Mouse (Mus musculus) erythroblast, embryonic 14.5 days (primary cell): ENCODE measurements at regions not wholly inside any gene's neighbourhood (a gene's known extent, or its start where the extent isn't known, plus 50 kb on each side); places are given as distances from the start of the nearest gene placed in this dataset.

Source experiments
- H3K27me3 ChIP-seq: 2 replicates; pipeline ENCODE4 v1.6.1; 2012; ENCODE audit warnings: inconsistent platforms; ENCODE audit not compliant: control insufficient read depth
- H3K36me3 ChIP-seq: 2 replicates; pipeline ENCODE4 v1.6.1; 2012; ENCODE audit warnings: mild to moderate bottlenecking, inconsistent platforms; ENCODE audit not compliant: control insufficient read depth
- H3K4me1 ChIP-seq: 2 replicates; pipeline ENCODE4 v1.6.1; 2012; ENCODE audit warnings: inconsistent platforms; ENCODE audit not compliant: control insufficient read depth
- H3K4me3 ChIP-seq: replicated peaks from 2 replicates; pipeline ENCODE3; 2012; ENCODE audit warnings: moderate library complexity, mild to moderate bottlenecking, inconsistent platforms
- H3K9me3 ChIP-seq: 2 replicates; pipeline ENCODE4 v1.6.1; 2012; ENCODE audit warnings: low read length, inconsistent platforms, mixed read lengths; ENCODE audit not compliant: control insufficient read depth
- GATA1 ChIP-seq: IDR thresholded peaks from 2 replicates; pipeline ENCODE4 v1.6.1; 2012; ENCODE audit warnings: low read length, inconsistent platforms, mixed read lengths
- TAL1 ChIP-seq: IDR thresholded peaks from 3 replicates; pipeline ENCODE4 v1.6.1; 2012; ENCODE audit warnings: low read length, inconsistent platforms, mixed read lengths

- TF ChIP-seq TAL1 (no peak), GATA1 (no peak)
- Histone ChIP-seq H3K9me3 (no peaks in the 10 kb centered on the region), H3K4me3 (no peak overlapping the region), H3K4me1 (no peaks in the 10 kb centered on the region), H3K27me3 (no peaks in the 10 kb centered on the region), H3K36me3 (no peaks in the 10 kb centered on the region)
Measured at GRCm38 (mm10) chr14:46706462-46706861, 53.9 kb upstream of the Cdkn3 start.

GRCm38 (mm10) chr14:46704316-46704751 lies 56.0 kb upstream of the Cdkn3 start:
- Histone ChIP-seq H3K4me3 (no peak overlapping the region), H3K4me1 (no peaks in the 10 kb centered on the region), H3K36me3 (no peaks in the 10 kb centered on the region), H3K27me3 (no peaks in the 10 kb centered on the region), H3K9me3 (no peaks in the 10 kb centered on the region)
- TF ChIP-seq TAL1 (no peak), GATA1 (no peak)

DNA sequence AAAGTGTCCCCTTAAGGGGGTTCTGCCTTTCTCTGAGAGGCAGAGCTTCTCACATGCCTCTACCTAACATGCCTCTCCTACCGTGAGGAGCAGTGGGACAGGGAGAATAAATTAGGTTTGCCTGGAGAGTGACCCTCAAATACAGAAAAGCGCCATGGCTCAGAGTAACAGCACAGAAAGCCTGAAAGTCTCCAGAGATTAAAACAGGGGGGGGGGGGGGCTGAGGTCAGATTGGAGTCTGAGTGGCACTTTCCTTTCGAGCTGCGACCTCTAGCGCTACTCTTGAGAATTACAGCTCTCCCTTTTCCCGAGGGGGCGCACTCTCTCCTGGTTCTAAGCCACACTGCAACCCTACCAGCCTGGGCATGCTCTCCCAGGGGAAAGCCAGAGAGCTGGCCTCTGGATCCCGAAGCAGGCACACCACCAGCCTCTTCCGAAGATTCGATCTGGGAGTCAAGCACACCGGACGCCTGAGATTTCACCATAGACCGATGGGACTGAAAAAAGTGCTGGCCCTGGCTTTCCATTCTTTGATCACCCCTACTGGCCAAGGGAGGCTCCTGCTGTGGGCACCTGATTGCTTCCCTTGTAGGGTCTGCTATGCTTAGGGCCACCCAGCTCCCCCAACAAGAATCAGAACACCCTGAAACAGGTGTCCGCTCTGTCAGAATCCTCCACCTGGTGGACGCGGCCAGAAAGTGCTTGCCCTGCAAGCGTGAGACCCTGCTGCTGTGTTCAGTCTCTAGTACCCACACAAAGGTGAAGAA lies 57.5 kb upstream of the Cdkn3 start:
- no peaks in the 10 kb centered on the region for H3K4me1 ChIP-seq
- H3K36me3 ChIP-seq = no peaks in the 10 kb centered on the region
- no peak overlapping the region for H3K4me3 ChIP-seq
- no peaks in the 10 kb centered on the region for H3K27me3 ChIP-seq
- TF ChIP-seq TAL1 (no peak), GATA1 (no peak)
- H3K9me3 ChIP-seq = no peaks in the 10 kb centered on the region

GRCm38 (mm10) chr14:46692571-46692970 lies 67.8 kb upstream of the Cdkn3 start:
- Histone ChIP-seq H3K9me3 (no peaks in the 10 kb centered on the region), H3K36me3 (no peaks in the 10 kb centered on the region), H3K27me3 (no peaks in the 10 kb centered on the region), H3K4me3 (no peak overlapping the region), H3K4me1 (no peaks in the 10 kb centered on the region)
- TF ChIP-seq TAL1 (no peak), GATA1 (no peak)

- Histone ChIP-seq H3K9me3 (no peaks in the 10 kb centered on the region), H3K4me1 (no peaks in the 10 kb centered on the region), H3K36me3 (no peaks in the 10 kb centered on the region), H3K27me3 (no peaks in the 10 kb centered on the region), H3K4me3 (no peak overlapping the region)
- TF ChIP-seq GATA1 (no peak), TAL1 (no peak)
Measured at GRCm38 (mm10) chr14:46692067-46692466, 68.3 kb upstream of the Cdkn3 start.

DNA sequence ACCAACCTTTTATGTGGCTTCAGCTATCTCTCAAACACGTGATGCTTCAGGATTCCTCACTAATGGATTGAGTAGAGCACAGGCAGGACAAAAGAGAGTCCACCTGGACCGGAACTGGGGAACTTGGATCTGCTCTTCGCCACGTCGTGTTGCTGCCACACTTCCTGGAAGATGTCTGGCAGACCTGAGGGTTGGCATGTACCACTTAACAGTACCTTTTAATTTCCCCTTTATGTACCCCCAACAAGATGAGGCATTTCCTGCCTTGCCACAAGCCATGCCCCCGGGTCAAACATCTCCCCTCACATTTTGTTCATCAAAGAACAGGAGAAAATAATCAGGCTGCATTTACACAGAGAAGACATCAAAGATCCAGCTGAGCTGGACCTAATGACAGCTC lies 77.6 kb upstream of the Cdkn3 start:
- H3K27me3 ChIP-seq = no peaks in the 10 kb centered on the region
- no peak overlapping the region for H3K4me3 ChIP-seq
- no peak for TF ChIP-seq TAL1
- no peak for TF ChIP-seq GATA1

GRCm38 (mm10) chr14:46678935-46679334 lies 81.4 kb upstream of the Cdkn3 start:
- no peaks in the 10 kb centered on the region for H3K4me1 ChIP-seq
- no peaks in the 10 kb centered on the region for H3K9me3 ChIP-seq
- no peaks in the 10 kb centered on the region for H3K27me3 ChIP-seq
- H3K4me3 ChIP-seq = no peak overlapping the region
- TF ChIP-seq GATA1 (no peak), TAL1 (no peak)
- no peaks in the 10 kb centered on the region for H3K36me3 ChIP-seq

More for the DNA sequence above, 77.6 kb upstream of the Cdkn3 start:
- H3K4me1 ChIP-seq = no peaks in the 10 kb centered on the region
- H3K36me3 ChIP-seq = no peaks in the 10 kb centered on the region
- H3K9me3 ChIP-seq = no peaks in the 10 kb centered on the region

DNA sequence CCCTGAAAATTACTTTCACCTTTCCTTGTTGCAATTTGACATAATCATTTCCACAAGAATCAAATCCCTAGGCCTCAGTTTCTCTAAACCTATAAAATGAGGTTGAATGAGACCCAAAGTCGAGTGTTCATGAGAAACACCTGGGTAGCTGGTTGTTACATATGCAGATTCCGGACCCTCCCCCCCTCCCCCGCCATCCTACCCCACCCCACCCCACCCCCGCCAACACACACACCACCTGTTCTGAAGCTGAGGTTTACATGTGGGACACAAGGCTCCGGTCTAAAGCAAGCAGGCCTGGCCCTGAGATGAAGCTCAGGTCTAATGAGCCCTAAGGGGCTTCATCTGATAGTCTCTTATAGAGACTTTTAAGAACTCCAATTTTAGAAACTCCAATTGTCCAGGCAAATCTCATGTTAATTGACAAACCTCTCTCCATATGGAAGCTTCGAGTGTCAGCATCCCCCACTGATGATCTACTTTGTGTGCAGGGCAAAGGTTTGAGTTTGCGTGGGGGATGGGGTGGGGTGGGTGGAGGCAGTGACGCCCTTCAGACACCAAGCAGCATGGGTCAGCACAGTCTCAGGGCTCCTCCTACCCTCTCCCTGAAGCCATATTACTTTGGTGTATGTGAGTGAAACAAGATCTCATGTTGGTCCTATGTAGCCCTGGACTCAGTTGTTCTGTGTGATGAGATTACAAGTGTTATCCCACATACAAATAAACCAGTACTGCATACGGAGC lies 88.7 kb upstream of the Cdkn3 start:
- no peak overlapping the region for H3K4me3 ChIP-seq
- H3K27me3 ChIP-seq = no peaks in the 10 kb centered on the region
- H3K36me3 ChIP-seq = no peaks in the 10 kb centered on the region
- no peaks in the 10 kb centered on the region for H3K4me1 ChIP-seq
- H3K9me3 ChIP-seq = peaks cover 4% of the 10 kb centered on the region; the same call in 1 of the 2 replicates
- no peak for TF ChIP-seq GATA1
- no peak for TF ChIP-seq TAL1

GRCm38 (mm10) chr14:46671062-46671461 lies 89.3 kb upstream of the Cdkn3 start:
- TF ChIP-seq GATA1 (no peak), TAL1 (no peak)
- Histone ChIP-seq H3K27me3 (no peaks in the 10 kb centered on the region), H3K36me3 (no peaks in the 10 kb centered on the region), H3K4me1 (no peaks in the 10 kb centered on the region), H3K4me3 (no peak overlapping the region), H3K9me3 (peaks cover 4% of the 10 kb centered on the region; the same call in 1 of the 2 replicates)
